Mouse (Mus musculus): Measurements from ENCODE around the gene Fcer1g.

Fcer1g gene

GRCm38 (mm10) chr1:171234126-171234525, at the start of gene Fcer1g:
Gene Fcer1g (minus strand): TSS chr1:171234365.
- no peak for DNase-seq (ENCODE audit: low spot score in 2 of 2)

DNA sequence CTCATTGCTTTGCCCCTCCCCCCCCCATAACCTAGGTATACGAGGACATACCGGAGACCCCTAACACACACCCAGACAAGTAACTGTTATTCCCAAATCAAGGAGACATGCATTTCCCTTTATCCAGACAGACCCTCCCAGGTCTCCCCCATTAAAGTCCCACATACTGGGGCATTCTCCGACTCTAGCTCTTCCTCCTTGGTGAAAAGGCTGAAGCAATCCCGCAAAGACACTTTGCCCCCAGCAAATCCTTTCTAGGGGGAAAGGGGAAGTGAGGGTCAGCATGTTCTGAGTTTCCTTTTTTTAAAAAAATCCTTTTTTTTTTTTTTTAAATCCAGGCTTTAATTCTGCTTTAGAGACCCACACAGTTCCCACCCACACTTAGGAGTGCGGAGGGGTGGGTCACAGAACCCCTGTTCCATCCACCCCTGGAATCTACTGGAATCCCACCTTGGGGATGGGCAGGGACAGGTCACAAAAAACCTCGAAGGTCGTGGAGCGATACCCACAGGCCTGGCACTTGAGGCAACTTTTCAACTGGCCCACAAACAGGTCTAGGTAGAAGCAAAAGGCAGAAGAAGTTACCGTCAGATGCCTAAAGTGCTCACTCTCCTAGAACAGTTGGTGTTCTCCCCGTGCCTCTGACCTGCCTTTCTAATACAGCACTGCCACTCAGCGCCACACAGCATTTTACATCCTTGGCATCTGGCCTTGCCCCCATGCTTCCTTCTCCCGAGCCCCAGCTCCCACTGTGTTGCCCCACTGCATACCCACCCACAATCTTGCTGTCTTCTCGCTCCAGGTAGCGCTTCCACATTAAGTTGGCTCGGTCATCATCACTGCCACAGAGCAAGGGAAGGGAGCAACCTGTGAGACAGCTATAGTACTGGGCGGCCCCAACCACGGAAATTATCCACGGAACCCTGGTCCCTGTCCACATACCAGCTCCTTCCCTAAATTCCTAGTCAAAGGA, 49.3 kb upstream of the Fcer1g start:
- DNase-seq (ENCODE audit: low spot score in 2 of 2) = no peak

- no peak for DNase-seq (ENCODE audit: low spot score in 2 of 2)
Measured at GRCm38 (mm10) chr1:171282086-171282805, 48.1 kb upstream of the Fcer1g start.

GRCm38 (mm10) chr1:171281528-171281923, 47.4 kb upstream of the Fcer1g start:
- DNase-seq (ENCODE audit: low spot score in 2 of 2) = peak in 1 of 2 experiments; percentile 81

- peak; percentile 95 to 98 for DNase-seq (ENCODE audit: low spot score in 2 of 2)
Measured at GRCm38 (mm10) chr1:171280916-171281527, 46.9 kb upstream of the Fcer1g start, which contains the start of gene Ppox. Gene Ppox (minus strand): TSS chr1:171281186.

- DNase-seq (ENCODE audit: low spot score in 2 of 2) = no peak
Measured at GRCm38 (mm10) chr1:171280250-171280915, 46.2 kb upstream of the Fcer1g start.

DNA sequence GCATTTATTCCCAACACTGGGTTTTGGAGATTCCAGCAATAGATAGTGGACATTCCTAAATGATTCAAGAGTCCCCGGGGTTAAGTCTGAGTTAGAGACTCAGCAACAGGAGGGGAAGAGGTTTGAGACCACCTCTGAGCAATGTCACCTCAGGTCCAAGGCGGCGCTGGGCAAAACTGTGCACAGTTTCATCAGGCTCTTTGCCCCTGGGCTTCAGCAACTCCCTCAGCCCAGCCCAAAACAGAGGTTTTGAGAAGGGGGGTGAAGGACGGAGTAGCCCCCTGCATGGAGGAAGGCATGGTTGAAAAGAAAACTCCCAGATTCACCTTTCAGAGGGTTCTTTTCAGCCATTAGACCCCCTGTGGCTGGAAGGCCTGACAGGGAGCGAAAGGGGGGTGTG, 45.6 kb upstream of the Fcer1g start:
- DNase-seq (ENCODE audit: low spot score in 2 of 2) = no peak

DNA sequence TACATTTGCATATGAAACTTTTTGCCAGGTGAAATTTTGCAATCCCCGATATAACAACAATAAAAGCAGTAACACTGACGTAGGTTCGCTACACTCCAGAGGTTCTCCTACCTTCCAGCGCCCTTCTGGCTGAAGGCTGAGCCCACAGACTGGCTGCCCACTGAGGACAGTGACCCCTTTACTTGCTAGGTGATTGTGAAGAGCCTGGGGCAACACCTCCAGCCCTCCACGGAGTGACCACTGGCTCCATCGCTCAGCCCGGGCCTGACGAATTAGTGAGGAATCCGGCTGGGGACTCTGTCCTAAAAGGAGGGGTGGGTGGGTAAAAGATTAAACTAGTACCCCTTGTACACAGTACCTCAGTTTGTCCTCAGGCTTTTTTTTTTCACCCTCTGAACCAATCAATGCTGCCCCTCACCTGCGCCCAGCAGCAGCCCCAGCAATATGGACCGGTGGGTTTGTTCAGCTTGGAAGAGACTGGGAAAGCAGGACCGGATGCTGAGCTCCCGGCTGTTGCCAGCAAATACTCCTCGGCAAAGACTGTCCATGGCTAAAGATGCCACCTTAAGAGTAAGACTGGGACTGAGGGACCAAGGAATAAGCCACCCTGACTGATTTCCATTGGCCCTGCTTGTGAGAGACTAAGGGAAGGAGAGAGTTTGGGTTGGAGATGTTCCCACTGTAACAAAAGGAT, 45.0 kb upstream of the Fcer1g start:
- DNase-seq (ENCODE audit: low spot score in 2 of 2) = no peak

- DNase-seq (ENCODE audit: low spot score in 2 of 2) = no peak
Measured at GRCm38 (mm10) chr1:171278436-171278835, 44.3 kb upstream of the Fcer1g start.

- DNase-seq (ENCODE audit: low spot score in 2 of 2) = no peak
Measured at GRCm38 (mm10) chr1:171277736-171278135, 43.6 kb upstream of the Fcer1g start.

- no peak for DNase-seq (ENCODE audit: low spot score in 2 of 2)
Measured at GRCm38 (mm10) chr1:171276110-171276748, 42.1 kb upstream of the Fcer1g start.

GRCm38 (mm10) chr1:171275144-171275734, 41.1 kb upstream of the Fcer1g start:
- no peak for DNase-seq (ENCODE audit: low spot score in 2 of 2)

GRCm38 (mm10) chr1:171274171-171274570, 40.0 kb upstream of the Fcer1g start:
- DNase-seq (ENCODE audit: low spot score in 2 of 2) = no peak

- no peak for DNase-seq (ENCODE audit: low spot score in 2 of 2)
Measured at GRCm38 (mm10) chr1:171272086-171272485, 37.9 kb upstream of the Fcer1g start.

- no peak for DNase-seq (ENCODE audit: low spot score in 2 of 2)
Measured at GRCm38 (mm10) chr1:171271622-171272021, 37.5 kb upstream of the Fcer1g start.

DNA sequence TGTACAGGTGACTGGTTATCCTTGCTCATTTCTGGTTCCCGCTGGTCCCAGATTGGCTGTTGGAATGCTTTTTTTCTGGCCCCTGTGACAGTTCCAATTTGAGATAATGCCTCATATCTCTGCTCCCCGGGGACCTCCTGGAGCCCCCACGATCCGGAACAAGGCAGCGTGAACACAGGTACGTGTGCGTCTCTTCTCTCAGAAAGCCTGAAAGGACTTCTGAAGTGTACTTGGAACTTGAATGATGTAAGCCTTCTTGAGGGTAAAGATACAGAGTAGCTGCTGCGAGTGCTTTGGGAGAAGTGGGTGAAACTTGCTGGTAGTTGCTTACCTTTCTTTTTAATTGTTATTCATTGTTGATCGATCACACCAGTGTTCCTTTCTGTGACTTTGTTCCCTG, 37.0 kb upstream of the Fcer1g start:
- DNase-seq (ENCODE audit: low spot score in 2 of 2) = no peak

DNA sequence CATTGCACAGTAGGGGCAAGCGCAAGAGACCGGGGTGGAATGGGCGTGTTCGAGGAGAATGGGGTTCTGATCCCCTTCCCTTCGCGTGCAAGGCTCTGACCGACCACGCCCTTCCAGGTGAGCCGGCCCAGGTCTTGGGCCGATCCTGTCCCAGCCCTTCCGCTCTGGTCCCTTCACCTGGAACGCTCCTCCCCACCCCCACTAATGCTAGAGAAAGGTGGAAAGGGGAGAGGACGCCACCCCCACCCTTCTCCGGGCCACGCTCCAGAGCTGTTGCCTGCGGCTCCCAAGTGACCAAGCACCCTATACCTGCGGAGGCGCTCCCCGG, 36.4 kb upstream of the Fcer1g start:
- DNase-seq (ENCODE audit: low spot score in 2 of 2) = no peak

DNA sequence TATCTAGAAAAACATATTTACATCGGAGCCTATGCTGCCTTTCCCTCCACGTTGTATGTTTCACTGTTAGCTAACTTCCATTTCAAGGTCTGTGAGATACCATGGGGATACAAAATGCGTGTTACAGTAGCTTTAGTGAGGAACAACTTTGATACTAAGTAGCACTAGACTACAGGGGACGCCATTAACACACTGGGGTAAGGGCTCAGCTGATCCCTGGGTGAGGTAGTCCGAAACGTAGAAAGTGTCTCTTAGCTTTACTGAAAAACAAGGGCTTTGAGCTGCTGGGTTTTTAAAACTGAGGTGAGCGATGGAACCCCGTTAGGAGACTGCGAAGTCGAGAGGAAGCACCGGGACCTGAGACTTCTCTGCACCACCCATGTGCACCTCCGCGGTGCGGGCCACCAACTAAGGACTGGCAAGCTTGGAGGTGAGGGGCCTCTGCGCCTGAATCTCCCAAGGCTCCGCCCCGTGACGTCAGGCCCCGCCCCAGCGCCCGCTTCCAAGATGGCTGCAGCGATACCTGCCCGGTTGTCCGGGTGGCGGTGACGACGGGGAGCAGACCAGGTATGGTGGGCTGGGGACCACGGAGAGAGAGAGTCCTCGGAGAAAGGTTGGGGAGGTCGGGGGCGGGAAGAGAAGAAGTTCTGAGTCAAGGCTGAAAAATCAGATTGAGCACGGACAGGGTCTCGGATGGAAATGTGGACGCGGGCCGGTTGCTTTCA, 35.8 kb upstream of the Fcer1g start, which contains the start of gene B4galt3:
B4galt3 (plus strand) TSS at position 481 of the 725 bp plus-strand sequence.
- DNase-seq (ENCODE audit: low spot score in 2 of 2) = peak; percentile 92 to 95

GRCm38 (mm10) chr1:171268341-171268740, 34.2 kb upstream of the Fcer1g start:
- DNase-seq (ENCODE audit: low spot score in 2 of 2) = no peak

All from heart, adult 9 months (tissue).